Mouse (Mus musculus) lung, postnatal 14 days (tissue): ENCODE measurements at regions not wholly inside any gene's neighbourhood (a gene's known extent, or its start where the extent isn't known, plus 50 kb on each side); places are given as distances from the start of the nearest gene placed in this dataset.

ENCODE experiments used
- DNase-seq: peaks from one replicate; pipeline ENCODE4 v3.0.0; 2021

- no peak for DNase-seq
These were observed 1126.1 kb downstream of the Pcdh9 start for GRCm38 (mm10) chr14:92764354-92764753.

GRCm38 (mm10) chr14:92754676-92755075 is 1135.8 kb downstream of the Pcdh9 start:
- DNase-seq = no peak

DNA sequence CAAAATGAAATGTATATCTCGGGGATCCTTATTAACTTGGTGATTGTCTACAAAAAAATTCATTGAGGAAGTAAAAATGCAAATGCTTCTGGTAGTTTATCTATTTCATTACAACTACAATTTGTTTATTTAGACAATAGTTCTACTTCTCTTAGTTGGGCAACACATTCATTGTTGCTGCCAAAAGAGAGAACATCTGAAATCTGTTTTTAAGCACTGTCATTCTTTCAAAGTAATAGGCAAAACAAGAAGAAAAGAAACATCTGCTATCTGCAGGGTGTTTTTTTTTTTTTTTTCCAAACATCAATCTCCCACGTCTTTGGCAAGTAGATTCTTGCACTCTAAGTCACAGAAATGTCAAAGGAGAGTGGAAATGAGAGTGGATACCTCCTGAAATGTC is 1172.8 kb downstream of the Pcdh9 start:
- DNase-seq = no peak

DNA sequence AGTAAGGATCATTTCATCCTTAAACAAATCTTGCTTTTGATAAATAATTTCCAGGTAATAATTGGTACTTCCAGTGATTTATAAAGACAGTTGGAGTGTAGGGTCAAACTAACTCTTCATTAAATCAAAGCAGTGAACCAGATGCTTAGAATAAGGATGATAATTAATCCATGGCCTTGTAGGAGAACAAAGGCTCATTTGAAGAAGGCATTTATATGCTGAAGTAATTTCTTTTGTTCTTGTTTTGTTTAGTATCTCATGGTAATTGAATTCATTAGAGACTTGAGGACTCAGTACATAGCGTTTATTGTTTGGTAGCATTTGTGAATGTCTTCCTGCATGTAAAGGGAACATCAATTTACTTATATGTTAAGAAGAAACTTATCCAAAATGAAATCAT is 1202.3 kb downstream of the Pcdh9 start:
- DNase-seq = no peak

DNA sequence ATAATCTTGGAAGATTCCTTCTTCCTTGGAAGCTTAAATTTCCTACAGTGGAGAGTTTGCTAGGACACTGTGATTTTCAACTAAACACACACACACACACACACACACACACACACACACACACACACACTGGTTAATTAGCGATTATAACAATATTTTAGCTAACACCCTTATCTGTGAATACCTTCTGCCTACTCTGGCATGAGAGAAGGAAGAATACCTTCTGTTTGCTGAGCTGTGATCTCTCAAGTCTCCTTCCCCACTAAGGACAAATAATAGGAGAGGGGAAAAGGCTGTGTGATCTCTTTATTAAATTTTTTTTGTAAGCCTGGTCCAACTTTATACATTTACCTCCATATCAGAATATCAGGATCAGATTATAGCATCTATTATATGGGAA is 1203.4 kb downstream of the Pcdh9 start:
- DNase-seq = no peak

GRCm38 (mm10) chr14:92678845-92679499 is 1211.5 kb downstream of the Pcdh9 start:
- DNase-seq = no peak

DNA sequence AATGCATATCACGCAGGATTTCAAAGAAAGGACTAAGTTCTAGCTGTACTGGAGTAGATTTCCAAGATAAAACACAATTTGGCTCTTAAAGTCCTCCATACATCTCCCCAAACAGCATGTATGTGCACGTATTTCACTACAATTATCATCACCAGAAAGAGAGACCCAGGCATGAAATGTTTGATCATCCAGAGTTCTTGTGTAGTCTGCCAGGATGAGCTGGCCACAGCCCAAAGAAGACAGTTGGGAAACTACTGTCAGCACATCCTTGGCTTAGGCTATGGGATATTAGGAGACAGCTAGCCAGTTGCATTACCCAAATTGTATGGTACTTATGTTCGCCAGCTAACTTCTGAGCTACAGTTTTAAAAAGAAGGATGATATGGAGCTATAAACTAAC is 1216.3 kb downstream of the Pcdh9 start:
- DNase-seq = peak; percentile 3
